Comparison of ENCODE assay signal across 13 mouse cellular contexts in the genomic region with DNA sequence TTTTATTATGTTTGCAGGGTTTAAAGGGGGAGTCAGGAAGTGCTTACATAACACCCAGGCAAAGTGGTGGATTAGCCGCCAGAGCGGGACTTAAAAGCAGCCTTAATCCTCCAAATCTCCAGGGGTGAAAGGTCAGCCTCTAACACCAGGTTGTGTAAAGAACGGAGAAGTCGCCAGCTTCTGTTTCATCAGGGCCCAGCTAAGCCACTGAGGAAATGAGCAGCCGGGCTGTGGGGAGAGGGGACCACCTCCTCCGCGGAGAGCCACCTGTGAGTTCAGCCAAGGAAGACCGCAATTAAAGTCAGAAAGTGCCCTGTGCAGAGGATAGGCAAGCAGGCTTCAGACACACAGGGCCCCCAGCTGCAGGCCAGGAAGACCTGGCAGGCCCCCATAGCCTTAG.
DNase-seq lines count a peak whose midpoint lies in the region; ATAC-seq and TF ChIP-seq lines count a peak whose summit lies in the region.
"Had no signal": no experiment of that assay in that cellular context is flagged by ENCODE, and none has a peak within 500 bp of the region (broad histone marks: within the 10 kb centered on the region; RNA-seq: fewer than 3 reads in every experiment).

No protein-coding gene starts in this region.

- peak; percentile 53; the same call in 1 of the 2 replicates for ATAC-seq in forebrain, embryonic 11.5 days (replicated peaks; ENCODE audit: low FRiP score)
- ATAC-seq in forebrain, postnatal 0 days: no peak
- peak; percentile 81 for ATAC-seq in midbrain, embryonic 11.5 days (ENCODE audit: low FRiP score)
- no peak for ATAC-seq in midbrain, postnatal 0 days (ENCODE audit: low FRiP score)
- ATAC-seq: forebrain, embryonic 16.5 days had no signal

- DNase-seq in forebrain, embryonic 11.5 days (ENCODE audit: low spot score): peak; percentile 53
- no peak for DNase-seq in forebrain, postnatal 0 days
- DNase-seq in midbrain, embryonic 11.5 days (ENCODE audit: low spot score, missing footprints): peak; percentile 93
- DNase-seq in midbrain, postnatal 0 days (ENCODE audit: low spot score): no peak
- peak; percentile 38 for DNase-seq in limb, embryonic 10.5 days (ENCODE audit: low spot score)
- DNase-seq in yolk sac, embryonic 10.5 days (ENCODE audit: low spot score): peak; percentile 32
- DNase-seq in right cerebral cortex, postnatal 36 days (ENCODE audit: low spot score in 2 of 2): no peak
- DNase-seq in gastrocnemius, postnatal 25 days: no peak
- DNase-seq: cerebellum, adult 11 months; gastrocnemius, postnatal 36 days; heart, postnatal 10 days had no signal

- H3K36me3 ChIP-seq in forebrain, embryonic 11.5 days (ENCODE audit: control insufficient read depth, insufficient read depth, low read length): no peaks in the 10 kb centered on the region
- H3K36me3 ChIP-seq in forebrain, postnatal 0 days (ENCODE audit: insufficient read depth): no peaks in the 10 kb centered on the region
- H3K36me3 ChIP-seq in midbrain, embryonic 11.5 days (ENCODE audit: control insufficient read depth, insufficient read depth, low read length): no peaks in the 10 kb centered on the region
- H3K36me3 ChIP-seq in midbrain, postnatal 0 days (ENCODE audit: insufficient read depth, low read length): no peaks in the 10 kb centered on the region
- no peaks in the 10 kb centered on the region for H3K36me3 ChIP-seq in limb, embryonic 10.5 days

- H3K4me2 ChIP-seq in forebrain, embryonic 11.5 days (ENCODE audit: low read depth, low read length, severe bottlenecking): no peak overlapping the region
- no peak overlapping the region for H3K4me2 ChIP-seq in forebrain, postnatal 0 days (ENCODE audit: low read depth)
- H3K4me2 ChIP-seq in midbrain, embryonic 11.5 days: no peak overlapping the region
- H3K4me2 ChIP-seq in midbrain, postnatal 0 days (ENCODE audit: low read depth, low read length, poor library complexity, severe bottlenecking): no peak overlapping the region

- no peak overlapping the region for H3K4me3 ChIP-seq in forebrain, embryonic 11.5 days (ENCODE audit: low read depth, low read length)
- no peak overlapping the region for H3K4me3 ChIP-seq in forebrain, postnatal 0 days (ENCODE audit: low read depth, low read length)
- H3K4me3 ChIP-seq in midbrain, embryonic 11.5 days (ENCODE audit: low read depth, low read length): no peak overlapping the region
- H3K4me3 ChIP-seq in midbrain, postnatal 0 days (ENCODE audit: low read depth, low read length): no peak overlapping the region
- H3K4me3 ChIP-seq in limb, embryonic 10.5 days: no peak overlapping the region
- H3K4me3 ChIP-seq: left cerebral cortex, adult 2 months had no signal

- 2% methylated on average over 8 of the region's 8 CpGs for WGBS in forebrain, embryonic 11.5 days
- 11% methylated on average over 8 of the region's 8 CpGs for WGBS in forebrain, postnatal 0 days
- 7% methylated on average over 8 of the region's 8 CpGs for WGBS in midbrain, embryonic 11.5 days
- WGBS in midbrain, postnatal 0 days: 16% methylated on average over 8 of the region's 8 CpGs
- WGBS in limb, embryonic 10.5 days: under 1% methylated on average over 8 of the region's 8 CpGs

- no peaks in the 10 kb centered on the region for H3K4me1 ChIP-seq in forebrain, embryonic 11.5 days (replicated peaks; ENCODE audit: control insufficient read depth, insufficient read depth, low read length)
- no peaks in the 10 kb centered on the region for H3K4me1 ChIP-seq in forebrain, postnatal 0 days (ENCODE audit: insufficient read depth)
- H3K4me1 ChIP-seq in midbrain, embryonic 11.5 days (ENCODE audit: control insufficient read depth, insufficient read depth, low read length): peaks cover 8% of the 10 kb centered on the region
- no peaks in the 10 kb centered on the region for H3K4me1 ChIP-seq in midbrain, postnatal 0 days (ENCODE audit: insufficient read depth, low read length)
- H3K4me1 ChIP-seq in limb, embryonic 10.5 days: peaks cover 25% of the 10 kb centered on the region

- H3K27ac ChIP-seq in forebrain, embryonic 11.5 days (ENCODE audit: low read depth, low read length): no peak overlapping the region
- no peak overlapping the region for H3K27ac ChIP-seq in forebrain, postnatal 0 days (ENCODE audit: low read depth, low read length)
- no peak overlapping the region for H3K27ac ChIP-seq in midbrain, embryonic 11.5 days (ENCODE audit: low read depth, low read length)
- H3K27ac ChIP-seq in midbrain, postnatal 0 days (ENCODE audit: low read depth, low read length): no peak overlapping the region
- no peak overlapping the region for H3K27ac ChIP-seq in limb, embryonic 10.5 days
- H3K27ac ChIP-seq: left cerebral cortex, adult 2 months had no signal

- no peak for TF ChIP-seq CTCF in forebrain, postnatal 0 days (IDR thresholded peaks at IDR 0.05; ENCODE audit: low read depth)
- TF ChIP-seq CTCF in midbrain, postnatal 0 days (IDR thresholded peaks at IDR 0.05): no peak

- no peaks in the 10 kb centered on the region for H3K9me3 ChIP-seq in forebrain, embryonic 11.5 days (ENCODE audit: control insufficient read depth, low read length)
- no peaks in the 10 kb centered on the region for H3K9me3 ChIP-seq in forebrain, postnatal 0 days (ENCODE audit: low read length)
- H3K9me3 ChIP-seq in midbrain, embryonic 11.5 days (ENCODE audit: control insufficient read depth, low read length): no peaks in the 10 kb centered on the region
- no peaks in the 10 kb centered on the region for H3K9me3 ChIP-seq in midbrain, postnatal 0 days (ENCODE audit: low read length)
- H3K9me3 ChIP-seq in limb, embryonic 10.5 days (replicated peaks): no peaks in the 10 kb centered on the region

- H3K9ac ChIP-seq in forebrain, embryonic 11.5 days (ENCODE audit: low read length): no peak overlapping the region
- H3K9ac ChIP-seq in forebrain, postnatal 0 days: no peak overlapping the region
- no peak overlapping the region for H3K9ac ChIP-seq in midbrain, embryonic 11.5 days (ENCODE audit: low read length)
- H3K9ac ChIP-seq in midbrain, postnatal 0 days (replicated peaks; ENCODE audit: low read length, poor library complexity, severe bottlenecking): no peak overlapping the region

- peaks cover 6% of the 10 kb centered on the region; the same call in 1 of the 2 replicates for H3K27me3 ChIP-seq in forebrain, embryonic 11.5 days (ENCODE audit: control insufficient read depth, insufficient read depth, low read length)
- 0 out of 2 replicates have a peak, but pooled peaks cover 7% of the 10 kb centered on the region for H3K27me3 ChIP-seq in forebrain, postnatal 0 days (ENCODE audit: insufficient read depth, low read length)
- peaks cover 11% of the 10 kb centered on the region for H3K27me3 ChIP-seq in midbrain, embryonic 11.5 days (ENCODE audit: control insufficient read depth, insufficient read depth, low read length)
- H3K27me3 ChIP-seq in midbrain, postnatal 0 days (ENCODE audit: insufficient read depth, low read length): no peaks in the 10 kb centered on the region
- peaks cover 65% of the 10 kb centered on the region for H3K27me3 ChIP-seq in limb, embryonic 10.5 days (ENCODE audit: low read depth, poor library complexity, severe bottlenecking)

Comparison
In these comparisons a context has a peak if more than half of its experiments do, and no peak if none do; other contexts are left out.
1. ATAC-seq: peak in forebrain, embryonic 11.5 days (single experiment) and midbrain, embryonic 11.5 days (single experiment); none in forebrain, postnatal 0 days (single experiment) and midbrain, postnatal 0 days (single experiment).
2. DNase-seq: peak in forebrain, embryonic 11.5 days (single experiment), midbrain, embryonic 11.5 days (single experiment), limb, embryonic 10.5 days (single experiment) and yolk sac, embryonic 10.5 days (single experiment); none in forebrain, postnatal 0 days (single experiment), midbrain, postnatal 0 days (single experiment), right cerebral cortex, postnatal 36 days (0 of 2) and gastrocnemius, postnatal 25 days (single experiment).